Mouse (Mus musculus) heart, postnatal 10 days (tissue): Measurements from ENCODE around the gene Lmln. TPM values are rescaled to one million over a fixed set of nuclear protein-coding genes. Genes with fewer than 3 reads are reported as not detected.
"Not testable (repeated sequence)": the region's sequence is repeated elsewhere in the genome, so short reads cannot be mapped to it uniquely, and the experiment has no call there.

ENCODE experiments used
- DNase-seq, 2 experiments: peaks; one replicate each; pipeline ENCODE4 v3.0.0; 2021
- intact Hi-C: fragments of 180-260 bp; cut with DNase I; formaldehyde crosslinking; loops from one replicate; pipeline ENCODE4 v1.15.1; 2025
- microRNA-seq, 2 experiments: library from miRNA; unstranded; fragments of <30 nt; microRNA quantifications; one replicate each; pipeline ENCODE4 v1.2.0; 2022
- total RNA-seq, 2 experiments: library from RNA; stranded (reverse); gene quantifications; 2 replicates each; pipeline ENCODE4 v1.2.3; 2021

Gene Lmln
- total RNA-seq, 2 experiments from 2014 or later: 2.2 to 2.3 TPM

DNA sequence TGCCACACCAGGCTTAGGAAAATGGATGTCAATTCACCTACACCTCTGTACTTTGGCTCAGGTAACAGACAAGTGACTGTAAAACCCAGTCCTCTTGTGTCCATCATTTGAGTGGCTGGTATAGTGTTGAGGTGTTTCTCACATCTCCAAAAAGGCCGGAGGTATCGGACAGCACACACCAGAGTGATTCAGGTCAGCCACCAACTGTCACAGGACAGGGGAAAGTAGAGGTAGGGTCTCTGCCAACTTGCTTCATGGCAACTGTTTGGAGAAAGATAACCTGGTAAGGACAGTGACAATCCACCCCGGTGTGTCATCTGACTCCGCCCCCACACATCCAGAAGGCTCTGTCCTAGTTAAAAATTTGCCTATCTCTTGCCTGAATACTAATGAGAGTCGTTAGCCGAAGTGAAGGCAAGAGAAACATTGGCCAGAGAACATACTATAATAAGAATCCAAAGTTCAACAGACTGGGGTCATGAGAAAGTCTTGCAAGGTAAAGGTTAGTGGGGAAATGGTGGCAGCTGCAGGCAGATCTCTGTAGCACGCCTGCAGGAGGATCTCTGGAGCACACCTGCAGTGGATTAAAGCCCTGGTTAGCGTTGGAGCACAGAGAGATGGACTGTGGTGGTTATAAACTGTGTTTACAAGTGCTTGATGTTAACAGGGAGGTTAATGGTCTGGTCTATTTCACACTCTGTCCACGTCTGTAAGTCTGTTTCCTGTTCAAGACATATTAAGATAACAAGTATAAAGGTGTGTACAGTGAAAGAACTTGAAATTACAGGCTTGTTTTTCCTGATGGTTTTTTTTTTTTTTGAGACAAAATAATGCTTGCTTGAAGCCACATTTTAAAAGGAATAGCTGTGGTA, 108.6 kb downstream of the Lmln start:
- DNase-seq: no peak
- intact Hi-C loops: no loop called here

DNA sequence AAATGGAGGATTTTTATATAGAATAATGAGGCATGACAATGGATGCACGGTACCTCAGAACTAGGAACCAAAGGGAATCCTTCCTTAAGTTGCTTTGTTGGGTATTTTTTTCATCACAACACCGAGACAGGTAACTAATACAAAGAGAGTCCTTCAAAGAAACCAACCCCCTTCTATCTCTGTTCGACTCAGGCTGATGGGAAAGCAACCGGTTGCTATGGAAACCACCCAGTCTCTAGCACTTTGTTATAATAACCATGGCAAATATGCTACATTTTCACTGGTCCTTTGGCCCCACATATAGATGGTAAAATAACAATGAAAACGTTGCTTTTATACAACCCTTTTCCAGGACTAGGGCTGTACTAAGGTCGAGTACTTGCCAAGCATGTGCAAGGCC, 109.5 kb downstream of the Lmln start:
- DNase-seq: no peak
- intact Hi-C loops: no loop called here

- no peak for DNase-seq
- intact Hi-C loops: no loop called here
Observed at GRCm38 (mm10) chr16:33173151-33173550, 110.8 kb downstream of the Lmln start.

- intact Hi-C loops: no loop called here
Observed at GRCm38 (mm10) chr16:33174695-33175094, 112.4 kb downstream of the Lmln start.

GRCm38 (mm10) chr16:33176831-33177230, 114.5 kb downstream of the Lmln start:
- DNase-seq, intact Hi-C loops: not testable (repeated sequence)

More at GRCm38 (mm10) chr16:33174695-33175094, 112.4 kb downstream of the Lmln start:
- DNase-seq: no peak

Small RNA genes within 50 kb of the gene (microRNA-seq; reads per million reads assigned to microRNA genes)
- 0 reads per million in 2 experiments for gene Gm22231
- gene Mir1947: 3.6 to 5.2 reads per million in 2 experiments

Other genes starting within 250 kb of the Lmln start
- 100 to 1,000 TPM; 115 to 125 TPM for gene Fyttd1, start 185.0 kb upstream of the Lmln start, total RNA-seq
- 10 to 100 TPM; 30.4 to 40.8 TPM for gene Rubcn, start 184.8 kb upstream of the Lmln start, total RNA-seq
- gene Lrch3, start 148.4 kb upstream of the Lmln start, total RNA-seq: 10 to 100 TPM; 32.5 to 32.6 TPM
- gene Iqcg, start 6.3 kb upstream of the Lmln start, total RNA-seq: under 1 TPM; 0.24 to 0.30 TPM
- gene Rpl35a, start 6.1 kb upstream of the Lmln start, total RNA-seq: 100 to 1,000 TPM; 380 to 387 TPM
- gene Osbpl11, start 122.5 kb downstream of the Lmln start, total RNA-seq: 10 to 100 TPM; 23.4 to 27.3 TPM
- 10 to 100 TPM; 48.7 to 49.1 TPM for gene Snx4, start 188.9 kb downstream of the Lmln start, total RNA-seq